9 mouse cellular contexts compared by ENCODE assay signal in the genomic region with DNA sequence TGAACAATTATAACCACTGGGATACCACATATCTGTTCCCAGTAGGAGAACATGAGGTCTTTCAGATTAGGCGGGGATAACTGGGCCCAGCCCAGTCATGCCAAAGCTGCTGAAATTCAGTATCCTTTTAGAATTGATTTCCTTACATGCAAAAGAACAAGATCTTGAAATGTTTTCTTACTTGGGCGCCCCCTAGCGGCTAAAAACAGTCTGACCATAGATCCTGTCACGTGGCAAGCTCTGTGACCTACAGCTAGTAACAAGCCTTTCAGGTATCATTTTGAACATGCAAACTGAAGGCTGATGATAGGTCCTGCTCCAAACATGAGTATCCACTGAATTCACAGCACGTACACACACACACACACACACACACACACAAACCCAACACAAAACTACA. TPM values are rescaled to one million over a fixed set of nuclear protein-coding genes. Genes with fewer than 3 reads are reported as not detected.
A peak's percentile ranks its signal among the peaks of the same experiment; 100 is the strongest.
DNase-seq lines count a peak whose midpoint lies in the region; ATAC-seq and TF ChIP-seq lines count a peak whose summit lies in the region.
"Had no signal": no experiment of that assay in that cellular context is flagged by ENCODE, and none has a peak within 500 bp of the region (broad histone marks: within the 10 kb centered on the region; RNA-seq: fewer than 3 reads in every experiment).

No protein-coding gene starts in this region.

- H3K4me1 ChIP-seq in heart, embryonic 12.5 days (replicated peaks): 0 out of 2 replicates have a peak, but pooled peaks cover 6% of the 10 kb centered on the region
- H3K4me1 ChIP-seq in thymus, adult 2 months (replicated peaks; ENCODE audit: control insufficient read depth, insufficient read depth, low read length): peaks cover 14% of the 10 kb centered on the region; the same call in 1 of the 2 replicates
- H3K4me1 ChIP-seq: lung, embryonic 15.5 days had no signal

- no peaks in the 10 kb centered on the region for H3K36me3 ChIP-seq in heart, embryonic 12.5 days
- H3K36me3 ChIP-seq in thymus, adult 2 months (ENCODE audit: control insufficient read depth, insufficient read depth, low read length): no peaks in the 10 kb centered on the region
- H3K36me3 ChIP-seq: lung, embryonic 15.5 days had no signal

- intact Hi-C loops in left cerebral cortex, adult 2 months (cut with DNase I): loop anchor here (2.0 to 5.0 kb wide), 2 partner anchors 171 to 223 kb away; no protein-coding TSS in a partner anchor

- H3K4me2 ChIP-seq in heart, embryonic 12.5 days: no peak overlapping the region
- H3K4me2 ChIP-seq: lung, embryonic 15.5 days had no signal

- no peak for TF ChIP-seq POLR2A in thymus, adult 2 months (IDR thresholded peaks at IDR 0.05; ENCODE audit: control insufficient read depth, extremely low read depth, insufficient read depth, low read length, poor library complexity)

- WGBS in heart, embryonic 12.5 days: 8% methylated on average over 5 of the region's 5 CpGs
- 9% methylated on average over 5 of the region's 5 CpGs for WGBS in thymus, adult 2 months

- peaks cover 10% of the 10 kb centered on the region for H3K27me3 ChIP-seq in heart, embryonic 12.5 days (replicated peaks)
- H3K27me3 ChIP-seq in thymus, adult 2 months (ENCODE audit: control insufficient read depth, insufficient read depth, low read length): no peaks in the 10 kb centered on the region
- H3K27me3 ChIP-seq: lung, embryonic 15.5 days had no signal

- no peaks in the 10 kb centered on the region for H3K9me3 ChIP-seq in heart, embryonic 12.5 days (replicated peaks)
- H3K9me3 ChIP-seq: lung, embryonic 15.5 days had no signal

- H3K27ac ChIP-seq in heart, embryonic 12.5 days (ENCODE audit: poor library complexity, severe bottlenecking): no peak overlapping the region
- H3K27ac ChIP-seq in left cerebral cortex, adult 2 months: no peak overlapping the region
- H3K27ac ChIP-seq in thymus, adult 2 months (ENCODE audit: control insufficient read depth, insufficient read depth, low read length): no peak overlapping the region
- H3K27ac ChIP-seq: lung, embryonic 15.5 days had no signal

- peak; percentile 72 for TF ChIP-seq CTCF in left cerebral cortex, adult 2 months (IDR thresholded peaks at IDR 0.05)
- TF ChIP-seq CTCF in thymus, adult 2 months (IDR thresholded peaks at IDR 0.05; ENCODE audit: borderline replicate concordance, control insufficient read depth, extremely low read depth, insufficient read depth, low read length, poor library complexity): no peak

- H3K9ac ChIP-seq in heart, embryonic 12.5 days: no peak overlapping the region
- H3K9ac ChIP-seq: lung, embryonic 15.5 days had no signal

- no peak overlapping the region for H3K4me3 ChIP-seq in heart, embryonic 12.5 days
- no peak overlapping the region for H3K4me3 ChIP-seq in left cerebral cortex, adult 2 months
- H3K4me3 ChIP-seq in thymus, adult 2 months (ENCODE audit: control insufficient read depth, insufficient read depth, low read length): no peak overlapping the region
- H3K4me3 ChIP-seq: lung, embryonic 15.5 days had no signal

- DNase-seq in heart, adult 18-20 months: peak; percentile 67 to 90
- peak; percentile 33 for DNase-seq in Muller cell, postnatal 12 days (ENCODE audit: inconsistent ontology term)
- DNase-seq in cerebellum, postnatal 14 days: peak; percentile 86 to 91
- DNase-seq in heart, adult 9 months (ENCODE audit: low spot score in 2 of 2): peak; percentile 37 to 75
- DNase-seq in left cerebral cortex, adult 2 months (ENCODE audit: extremely low spot score in 1 of 2, low spot score in 2 of 2): peak; percentile 70 to 78
- peak; percentile 77 to 84 for DNase-seq in natural killer cell, adult 2 months (ENCODE audit: low spot score in 2 of 2)
- DNase-seq in thymus, adult 2 months: peak; percentile 76

- no peak for ATAC-seq in heart, embryonic 12.5 days (ENCODE audit: insufficient number of reproducible peaks, low FRiP score)

RNA-seq across cellular contexts. Expression of gene Syp, which starts 7.1 kb away (rescaled TPM):
- 1 to 10 TPM; 2.2 to 4.1 TPM for total RNA-seq in heart, adult 18-20 months (2021)
- polyA plus RNA-seq in heart, embryonic 12.5 days (2016; fragmentation: Nextera tagmentation; extraction: Ambion mirVana): 0.63 and 0.94 TPM in 2 replicates
- total RNA-seq in left cerebral cortex, adult 2 months (2021): 1,000 to 10,000 TPM; 1,746 to 1,868 TPM
- polyA plus RNA-seq in thymus, adult 2 months (2012; rRNA removed): 1.2 and 1.8 TPM in 2 replicates

RNA-seq across cellular contexts. Expression of gene Prickle3, which starts 11.7 kb away (rescaled TPM):
- 10 to 100 TPM; 21.1 to 21.5 TPM for total RNA-seq in heart, adult 18-20 months (2021)
- polyA plus RNA-seq in heart, embryonic 12.5 days (2016; fragmentation: Nextera tagmentation; extraction: Ambion mirVana): 6.6 and 6.8 TPM in 2 replicates
- total RNA-seq in left cerebral cortex, adult 2 months (2021): 1 to 10 TPM; 1.1 to 2.4 TPM
- 29.7 TPM in 2 replicates for polyA plus RNA-seq in thymus, adult 2 months (2012; rRNA removed)

RNA-seq across cellular contexts. Expression of gene Plp2, which starts 25.8 kb away (rescaled TPM):
- total RNA-seq in heart, adult 18-20 months (2021): 10 to 100 TPM; 41.3 to 57.6 TPM
- polyA plus RNA-seq in heart, embryonic 12.5 days (2016; fragmentation: Nextera tagmentation; extraction: Ambion mirVana): 147 and 155 TPM in 2 replicates
- 1 to 10 TPM; 6.5 to 8.8 TPM for total RNA-seq in left cerebral cortex, adult 2 months (2021)
- 144 and 149 TPM in 2 replicates for polyA plus RNA-seq in thymus, adult 2 months (2012; rRNA removed)

RNA-seq across cellular contexts. Expression of gene Magix, which starts 35.7 kb away (rescaled TPM):
- 10 to 100 TPM; 25.2 to 27.9 TPM for total RNA-seq in heart, adult 18-20 months (2021)
- polyA plus RNA-seq in heart, embryonic 12.5 days (2016; fragmentation: Nextera tagmentation; extraction: Ambion mirVana): 0.18 TPM in 2 replicates
- total RNA-seq in left cerebral cortex, adult 2 months (2021): under 1 TPM; 0.16 to 0.43 TPM
- 0.82 and 3.0 TPM in 2 replicates for polyA plus RNA-seq in thymus, adult 2 months (2012; rRNA removed)

RNA-seq across cellular contexts. Expression of gene Cacna1f, which starts 38.5 kb away (rescaled TPM):
- not detected for total RNA-seq in heart, adult 18-20 months (2021)
- polyA plus RNA-seq in heart, embryonic 12.5 days (2016; fragmentation: Nextera tagmentation; extraction: Ambion mirVana): not detected in 2 replicates
- under 1 TPM; 0.19 to 0.27 TPM for total RNA-seq in left cerebral cortex, adult 2 months (2021)
- 0.04 and 0.12 TPM in 2 replicates for polyA plus RNA-seq in thymus, adult 2 months (2012; rRNA removed)
- polyA plus RNA-seq: lung, embryonic 15.5 days had no signal

Comparison
In these comparisons a context has a peak if more than half of its experiments do, and no peak if none do; other contexts are left out.
1. DNase-seq: peak in every context shown above with its lines; median percentile 88 in cerebellum, postnatal 14 days; 80 in natural killer cell, adult 2 months; 78 in heart, adult 18-20 months; 76 in thymus, adult 2 months; 74 in left cerebral cortex, adult 2 months; 56 in heart, adult 9 months; 33 in Muller cell, postnatal 12 days.
2. RNA of gene Syp, which starts 7.1 kb away (total RNA-seq): 1,746 to 1,868 TPM in left cerebral cortex, adult 2 months; 2.2 to 4.1 TPM in heart, adult 18-20 months; every median in the first group is over 100 times any median in the second.
3. RNA of gene Prickle3, which starts 11.7 kb away (total RNA-seq): 21.1 to 21.5 TPM in heart, adult 18-20 months; 1.1 to 2.4 TPM in left cerebral cortex, adult 2 months; every median in the first group is over 4 times any median in the second.
4. RNA of gene Plp2, which starts 25.8 kb away (total RNA-seq): 41.3 to 57.6 TPM in heart, adult 18-20 months; 6.5 to 8.8 TPM in left cerebral cortex, adult 2 months; every median in the first group is over 4 times any median in the second.